Mouse (Mus musculus): Measurements from ENCODE around the gene Slc38a10.

The Slc38a10 gene

GRCm38 (mm10) chr11:120151113-120151494 is at the start of gene Slc38a10:
TSS of gene Slc38a10 (minus strand) at chr11:120151346.
- ATAC-seq (ENCODE audit: low TSS enrichment): peak; percentile 98

DNA sequence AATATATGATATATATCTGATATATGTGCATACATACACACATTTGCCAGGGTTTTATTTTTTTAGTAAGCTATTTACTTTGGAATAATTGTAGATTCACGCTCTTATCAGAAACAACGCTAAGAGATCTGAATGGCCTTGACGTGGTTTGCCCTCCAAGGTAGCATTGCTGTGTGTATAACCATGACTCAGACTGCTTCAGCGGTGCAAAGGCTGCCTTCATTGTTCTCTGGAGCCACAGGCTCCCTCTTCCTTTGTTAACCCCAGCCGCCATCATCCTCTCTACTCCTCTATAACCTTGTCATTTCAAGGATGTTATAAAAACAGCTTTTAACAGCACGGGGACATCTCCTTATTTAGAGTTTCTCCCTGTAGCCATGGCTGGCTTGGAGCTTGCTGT is 49.5 kb upstream of the Slc38a10 start:
- no peak for ATAC-seq (ENCODE audit: low TSS enrichment)

DNA sequence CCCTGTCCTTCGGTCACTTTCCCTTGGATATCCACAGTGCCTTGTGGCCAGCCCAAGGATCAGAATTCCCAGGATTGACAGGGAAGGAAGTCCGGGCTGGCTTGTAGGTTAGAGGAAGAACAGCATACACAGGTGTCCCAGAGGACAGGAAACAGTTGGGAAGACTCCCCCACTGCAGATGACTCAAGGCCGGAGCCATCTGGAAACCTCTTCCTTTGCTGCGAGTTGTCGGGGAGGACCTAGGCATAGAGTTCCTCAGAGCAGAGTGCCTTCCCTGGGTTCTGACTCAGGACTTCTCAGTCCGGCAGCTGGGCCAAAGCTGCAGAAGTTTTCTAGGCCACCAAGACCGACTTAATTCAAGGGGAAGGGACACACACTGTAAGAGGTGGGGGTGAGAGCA is 48.6 kb upstream of the Slc38a10 start:
- peak; percentile 41; the same call in 1 of the 2 replicates for ATAC-seq (ENCODE audit: low TSS enrichment)

GRCm38 (mm10) chr11:120198831-120199230 is 47.7 kb upstream of the Slc38a10 start:
- no peak for ATAC-seq (ENCODE audit: low TSS enrichment)

DNA sequence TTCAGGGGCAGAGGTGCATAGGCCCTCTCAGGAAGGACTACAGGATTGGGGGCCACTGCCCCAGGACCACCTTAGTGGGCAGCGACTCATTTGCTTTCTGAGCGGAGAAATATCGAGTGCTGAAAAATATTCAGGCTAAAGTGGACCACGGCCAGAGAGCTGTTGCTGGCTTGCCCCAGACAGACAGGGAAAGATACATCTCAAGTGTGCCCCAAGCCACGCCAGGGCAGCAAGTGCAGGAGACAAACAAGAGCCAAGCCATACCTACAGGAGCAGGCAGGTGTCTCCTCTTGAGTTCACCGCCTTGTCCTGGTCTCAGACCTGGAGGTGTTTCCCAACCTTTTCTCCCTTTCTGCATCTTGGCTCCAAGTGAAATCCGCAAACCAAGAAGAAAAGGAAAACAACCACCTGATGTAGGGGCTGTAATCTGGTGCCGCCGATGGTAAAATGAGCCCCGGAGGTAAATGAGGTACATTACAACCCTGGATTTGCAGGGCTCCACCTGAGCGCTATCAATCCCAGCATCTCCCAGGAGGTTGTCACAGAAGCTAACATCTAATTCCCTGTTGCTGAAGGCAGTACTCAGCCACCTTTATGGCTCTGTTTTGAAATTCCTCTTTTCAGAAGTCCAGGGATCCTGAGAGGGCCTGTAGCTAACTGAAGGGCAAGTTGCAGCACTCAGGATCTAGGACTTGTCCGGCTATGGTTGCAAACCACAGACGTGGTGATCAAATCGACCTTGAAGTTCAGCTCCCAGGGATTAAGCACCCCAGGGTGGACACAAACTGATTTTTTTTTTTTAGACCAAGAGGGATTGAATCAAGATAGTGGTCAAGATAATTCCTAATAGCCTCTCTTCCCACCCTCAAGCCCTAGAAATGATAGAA is 39.6 kb upstream of the Slc38a10 start:
- ATAC-seq (ENCODE audit: low TSS enrichment): no peak

GRCm38 (mm10) chr11:120189459-120190312 is 38.5 kb upstream of the Slc38a10 start:
- peak; percentile 78 for ATAC-seq (ENCODE audit: low TSS enrichment)

DNA sequence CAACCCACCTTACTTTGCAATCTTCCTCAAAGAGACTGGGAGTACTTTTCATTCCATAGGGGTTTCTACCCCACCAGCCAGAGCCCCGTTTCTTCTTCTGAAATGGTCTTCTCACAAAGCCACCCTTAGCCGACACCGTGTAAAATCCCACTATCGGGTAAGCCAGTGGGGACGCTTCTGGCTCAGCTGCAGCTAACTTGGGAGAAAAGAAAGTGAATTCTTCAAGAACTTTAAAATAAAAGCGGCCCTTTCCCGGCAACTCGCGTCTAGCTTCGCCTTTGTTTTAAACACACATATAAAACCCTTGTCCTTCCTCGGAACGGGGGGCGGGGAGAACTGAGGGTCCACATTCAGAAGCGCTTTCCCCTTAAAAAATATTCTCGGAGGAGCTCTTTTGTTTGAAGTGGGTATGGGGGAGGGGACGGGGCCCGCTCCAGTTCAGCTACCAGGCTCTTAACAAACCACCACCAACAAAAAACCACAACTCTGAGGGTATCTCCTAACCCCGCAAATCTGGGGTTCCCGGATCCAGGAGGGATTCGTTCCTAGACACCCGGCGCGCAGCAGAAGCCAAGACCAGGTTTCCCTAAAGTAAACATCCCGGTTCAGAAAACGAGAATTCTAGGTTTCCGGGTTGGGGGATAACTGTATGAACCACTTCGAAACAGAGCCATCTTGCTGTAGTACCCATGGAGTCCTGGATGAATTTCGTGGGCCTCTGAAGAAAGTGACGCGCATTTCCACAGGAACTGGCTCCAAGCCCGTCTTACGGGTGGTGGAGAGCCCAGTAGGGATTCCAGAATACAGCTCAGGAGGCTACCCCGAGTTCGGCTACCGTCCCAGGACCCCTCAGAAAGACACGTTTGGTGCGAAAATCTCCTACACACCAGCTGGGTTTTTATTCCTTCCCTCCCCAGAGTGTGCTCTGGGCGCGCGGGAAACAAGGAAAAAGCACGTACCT is 37.6 kb upstream of the Slc38a10 start:
- ATAC-seq (ENCODE audit: low TSS enrichment): peak; percentile 25; the same call in 1 of the 2 replicates

- no peak for ATAC-seq (ENCODE audit: low TSS enrichment)
Measured at GRCm38 (mm10) chr11:120188102-120188480, 36.9 kb upstream of the Slc38a10 start.

DNA sequence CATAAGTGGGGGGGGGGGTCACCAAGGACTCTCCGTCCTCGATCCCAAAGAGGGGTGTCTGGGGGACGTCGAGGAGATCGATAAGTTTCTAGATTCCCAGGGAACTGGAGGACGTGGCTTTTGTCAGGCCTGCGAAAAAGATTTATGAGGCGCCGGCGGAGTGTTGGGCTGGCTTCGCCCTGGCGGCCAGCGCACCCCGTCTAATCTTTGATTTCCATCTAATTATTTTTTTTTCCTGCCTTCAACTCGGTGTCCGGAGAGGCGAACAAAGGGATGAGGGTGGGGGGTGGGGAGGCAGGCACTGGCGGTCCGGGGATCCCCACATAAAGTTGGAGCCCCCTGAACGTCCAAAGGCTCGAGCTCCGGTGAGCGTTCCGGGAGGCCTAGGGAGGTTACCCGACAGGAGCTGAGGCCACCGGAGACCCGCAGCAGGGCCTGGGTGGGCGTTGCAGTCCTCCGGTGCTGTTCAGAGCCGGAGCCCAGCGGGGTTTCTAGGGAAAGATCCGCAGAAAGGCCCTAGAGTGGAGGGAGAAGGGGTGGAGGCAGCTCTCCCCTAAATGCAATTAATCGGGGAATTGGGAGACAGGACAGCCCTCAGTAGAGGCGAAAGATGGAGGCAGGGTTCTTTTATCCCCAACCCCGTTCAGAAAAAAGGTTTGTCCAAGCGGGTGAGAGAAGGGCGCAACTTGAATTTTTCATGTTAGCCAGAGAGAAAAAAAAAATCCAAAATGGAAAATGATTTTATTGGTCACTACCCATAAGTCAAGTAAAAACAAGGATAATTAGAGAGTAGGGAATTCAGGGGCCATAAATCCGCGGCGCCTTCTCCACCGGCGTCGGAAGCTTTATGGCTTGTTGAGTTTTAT is 36.3 kb upstream of the Slc38a10 start:
- ATAC-seq (ENCODE audit: low TSS enrichment): no peak

GRCm38 (mm10) chr11:120186821-120187235 is 35.7 kb upstream of the Slc38a10 start:
- no peak for ATAC-seq (ENCODE audit: low TSS enrichment)

DNA sequence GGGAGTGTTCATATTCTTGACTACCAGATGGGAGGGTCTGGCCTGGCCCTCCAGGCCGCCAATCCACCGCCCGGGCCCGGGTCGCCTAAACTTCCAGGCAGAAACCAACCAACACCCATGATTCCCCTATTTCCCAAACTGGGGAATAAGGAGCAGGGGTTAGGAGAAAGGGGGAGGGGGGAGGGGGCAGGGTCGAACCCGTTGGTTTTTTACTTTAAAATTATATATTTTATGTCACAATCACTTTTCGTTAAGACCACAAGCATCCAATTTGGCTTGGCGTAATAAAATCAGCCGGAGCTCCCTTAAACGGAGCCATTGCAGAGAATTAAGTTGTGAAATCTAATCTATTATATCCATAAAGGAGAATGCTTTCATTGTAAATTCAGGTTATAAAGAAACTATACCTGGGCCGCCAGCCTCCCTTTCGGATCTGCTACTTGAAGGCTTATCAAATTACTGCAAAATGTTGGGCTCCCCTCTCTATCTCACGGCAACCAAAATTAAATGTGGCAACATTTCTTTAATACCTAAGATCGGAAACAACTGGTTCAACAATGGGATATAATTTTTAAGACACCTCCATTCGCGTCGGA is 35.1 kb upstream of the Slc38a10 start:
- ATAC-seq (ENCODE audit: low TSS enrichment): no peak

DNA sequence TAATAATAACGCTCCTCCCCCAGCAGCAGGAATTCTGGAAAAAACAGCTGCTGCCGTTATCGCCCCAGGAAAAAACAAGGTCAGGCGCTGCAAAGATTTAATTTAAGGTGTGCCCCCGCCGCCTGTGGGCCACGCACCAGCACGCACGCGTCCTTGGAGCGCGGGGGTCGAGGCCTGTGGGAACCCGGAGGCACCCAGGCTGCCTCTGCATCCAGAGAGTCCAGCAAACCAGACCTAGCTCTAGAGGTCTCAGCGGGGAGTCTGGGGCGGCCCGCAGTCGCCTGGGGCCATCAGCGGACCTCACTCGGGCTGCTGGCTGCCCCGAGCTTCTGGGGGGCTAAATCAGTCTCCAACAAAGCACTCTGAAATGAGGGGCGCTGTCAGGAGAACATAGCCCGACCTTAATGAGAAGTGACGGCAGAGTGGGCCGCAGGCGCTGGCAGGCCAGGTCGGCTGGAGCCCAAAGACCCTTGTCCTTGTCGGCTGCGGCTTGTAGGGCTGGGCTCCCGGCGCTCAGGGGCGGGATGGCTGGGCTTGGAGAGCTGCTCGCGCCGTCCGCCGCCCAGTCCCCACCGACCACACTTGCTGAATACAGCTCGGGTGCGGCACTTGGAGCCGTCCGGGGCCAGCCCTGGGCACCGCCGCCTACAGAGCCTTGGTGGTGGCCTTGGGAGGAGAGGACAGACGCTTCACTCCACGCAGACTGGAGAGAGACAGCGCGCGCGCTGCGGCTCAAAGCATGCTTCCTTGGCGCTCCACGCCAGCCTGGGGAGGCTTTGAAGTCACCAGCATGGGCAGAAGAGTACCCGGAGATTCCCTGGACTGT is 34.4 kb upstream of the Slc38a10 start:
- ATAC-seq (ENCODE audit: low TSS enrichment): no peak

DNA sequence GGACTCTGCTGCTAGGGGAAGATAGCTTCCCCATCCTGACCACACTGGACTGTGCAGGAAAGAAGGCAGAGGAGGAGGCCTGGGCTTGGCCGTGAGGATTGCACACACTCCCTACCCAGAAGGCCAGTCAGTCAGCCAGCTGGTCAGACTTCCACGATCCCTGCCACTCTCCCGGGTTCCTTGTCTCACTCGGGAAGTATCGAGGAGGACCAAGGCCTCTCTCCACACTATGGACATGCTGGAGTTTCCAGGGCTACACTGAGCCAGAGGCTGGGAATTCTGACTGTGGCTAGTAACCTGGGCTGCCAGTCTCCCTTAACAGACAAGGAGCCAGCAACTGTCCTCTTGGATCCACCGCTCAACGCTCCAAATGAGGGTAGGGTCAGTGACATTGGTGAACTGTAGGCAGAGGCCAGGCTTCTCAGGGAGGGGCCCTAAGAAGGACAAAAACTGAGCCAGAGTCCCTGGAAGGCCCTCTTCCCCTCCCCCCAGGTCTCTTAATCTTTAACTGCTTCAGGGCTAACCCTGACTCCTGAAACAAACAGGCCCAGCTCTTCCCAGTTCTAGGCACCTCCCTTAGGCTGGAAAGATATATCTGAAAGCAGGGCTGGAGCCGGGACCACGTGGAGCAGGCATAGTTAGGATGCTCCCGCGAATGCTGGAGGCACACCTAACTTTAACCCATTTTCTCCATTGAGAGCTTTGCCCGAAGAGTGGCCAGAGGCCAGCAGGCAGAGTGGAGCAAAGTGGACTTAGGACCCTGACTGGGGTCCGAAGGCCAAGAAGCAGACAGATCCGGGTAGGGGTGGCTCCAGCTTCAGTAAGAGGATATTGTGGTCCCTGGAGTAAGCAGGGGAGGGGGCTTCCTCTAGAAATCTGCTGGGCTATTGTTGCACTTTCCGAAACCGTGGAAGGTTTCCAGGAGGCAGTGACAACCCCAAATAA is 33.5 kb upstream of the Slc38a10 start:
- no peak for ATAC-seq (ENCODE audit: low TSS enrichment)

- ATAC-seq (ENCODE audit: low TSS enrichment): no peak
Measured at GRCm38 (mm10) chr11:120183708-120184107, 32.6 kb upstream of the Slc38a10 start.

- no peak for ATAC-seq (ENCODE audit: low TSS enrichment)
Measured at GRCm38 (mm10) chr11:120183180-120183579, 32.0 kb upstream of the Slc38a10 start.

DNA sequence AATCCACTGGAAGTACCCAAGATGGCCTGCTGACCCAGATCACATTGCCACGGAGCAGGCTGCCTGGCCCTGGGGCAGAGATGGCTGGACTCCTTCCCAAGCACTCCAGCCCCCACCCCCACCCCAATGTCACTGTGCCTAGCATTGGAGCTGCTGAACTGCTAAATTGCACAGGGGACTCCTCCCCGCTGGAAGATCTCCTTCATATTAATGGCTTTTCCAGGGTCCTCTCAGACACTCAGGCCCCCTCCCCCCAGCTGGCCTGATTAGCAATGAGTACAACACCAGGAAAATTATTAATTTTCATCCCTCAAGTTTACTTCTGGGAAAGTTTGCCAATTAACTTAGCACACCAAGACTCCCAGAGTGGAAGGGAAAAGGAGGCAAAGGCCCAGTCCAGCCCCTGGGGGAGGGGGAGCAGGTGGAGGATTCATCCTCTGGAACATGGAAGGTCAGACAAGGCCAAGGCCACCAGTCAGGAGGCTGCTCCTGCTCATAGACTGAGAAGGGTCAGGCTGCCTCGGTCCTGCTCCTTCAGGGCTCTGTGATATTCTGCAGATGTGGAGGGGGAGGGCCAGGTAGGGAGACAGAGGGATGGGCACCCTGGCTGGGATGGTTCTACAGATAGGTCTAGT is 31.4 kb upstream of the Slc38a10 start:
- ATAC-seq (ENCODE audit: low TSS enrichment): no peak

- no peak for ATAC-seq (ENCODE audit: low TSS enrichment)
Measured at GRCm38 (mm10) chr11:120181379-120181778, 30.2 kb upstream of the Slc38a10 start.

GRCm38 (mm10) chr11:120179374-120179773 is 28.2 kb upstream of the Slc38a10 start:
- ATAC-seq (ENCODE audit: low TSS enrichment): peak; percentile 55; the same call in 1 of the 2 replicates
